Comparison of ENCODE assay signal across 9 mouse cellular contexts in genomic region chr2:146226484-146226883, GRCm38 (mm10). TPM values are rescaled to one million over a fixed set of nuclear protein-coding genes. Genes with fewer than 3 reads are reported as not detected.
DNase-seq lines count a peak whose midpoint lies in the region; TF ChIP-seq lines count a peak whose summit lies in the region.
"Had no signal": no experiment of that assay in that cellular context is flagged by ENCODE, and none has a peak within 500 bp of the region (broad histone marks: within the 10 kb centered on the region; RNA-seq: fewer than 3 reads in every experiment).

No protein-coding gene starts in this region.

- TF ChIP-seq CTCF in liver, adult 2 months (IDR thresholded peaks at IDR 0.05; ENCODE audit: low read depth, low read length), result no peak

- peaks cover 32% of the 10 kb centered on the region for H3K27me3 ChIP-seq in liver, adult 2 months (ENCODE audit: control insufficient read depth, insufficient read depth, low read length)

- 0 out of 2 replicates have a peak, but pooled peaks cover 1% of the 10 kb centered on the region for H3K4me1 ChIP-seq in liver, adult 2 months (ENCODE audit: control insufficient read depth, insufficient read depth, low read length)

- H3K36me3 ChIP-seq in liver, adult 2 months (ENCODE audit: control insufficient read depth, insufficient read depth, low read length), result no peaks in the 10 kb centered on the region
- H3K36me3 ChIP-seq: embryonic facial prominence, embryonic 12.5 days had no signal

- no peak overlapping the region for H3K4me3 ChIP-seq in liver, adult 2 months (ENCODE audit: insufficient read depth, low read depth, low read length)
- H3K4me3 ChIP-seq: embryonic facial prominence, embryonic 12.5 days had no signal

- H3K79me2 ChIP-seq in liver, adult 2 months (ENCODE audit: control insufficient read depth, insufficient read depth, low read length), result no peaks in the 10 kb centered on the region

- no peak overlapping the region for H3K27ac ChIP-seq in liver, adult 2 months (replicated peaks; ENCODE audit: insufficient read depth, low read depth, low read length)
- H3K27ac ChIP-seq: embryonic facial prominence, embryonic 12.5 days had no signal

- WGBS in liver, adult 2 months, result 6% methylated on average over 9 of the region's 9 CpGs

- H3K9ac ChIP-seq in liver, adult 2 months (ENCODE audit: low read depth, low read length), result no peak overlapping the region
- H3K9ac ChIP-seq: embryonic facial prominence, embryonic 12.5 days had no signal

- DNase-seq in cerebellum, postnatal 10 days, result peak; percentile 69 to 72
- no peak for DNase-seq in cerebellum, adult 8-10 months
- peak; percentile 52 for DNase-seq in adipocyte (ENCODE audit: low spot score)
- peak; percentile 83 for DNase-seq in forelimb bud, embryonic 11.5 days (ENCODE audit: low read depth, low spot score)
- DNase-seq in liver, adult 2 months (ENCODE audit: extremely low read depth, low read depth, low spot score), result peak; percentile 12
- peak; percentile 78 for DNase-seq in retina, postnatal 1 day
- DNase-seq in T-cell, adult 2 months (ENCODE audit: low spot score), result no peak
- DNase-seq in thymus, postnatal 10 days (ENCODE audit: low spot score in 2 of 2), result no peak

- TF ChIP-seq POLR2A in liver, adult 2 months (IDR thresholded peaks at IDR 0.05; ENCODE audit: extremely low read depth, insufficient read depth, low read length), result no peak

RNA-seq across cellular contexts. Expression of gene Insm1, which starts 4.8 kb away (rescaled TPM):
- not detected in 2 replicates for total RNA-seq in liver, adult 2 months (2014; rRNA removed)
- polyA plus RNA-seq in liver, adult 2 months (2012; rRNA removed), result 0.04 TPM in 1 of 2 replicates, not detected in the other

Comparison
In these comparisons a context has a peak if more than half of its experiments do, and no peak if none do; other contexts are left out.
1. DNase-seq: peak in cerebellum, postnatal 10 days (2 of 2), adipocyte (single experiment), forelimb bud, embryonic 11.5 days (single experiment), liver, adult 2 months (single experiment) and retina, postnatal 1 day (single experiment); none in cerebellum, adult 8-10 months (single experiment), T-cell, adult 2 months (single experiment) and thymus, postnatal 10 days (0 of 2).